Mouse (Mus musculus) CH12.LX (cell line): ENCODE results near the gene Bsg.

Source experiments
- CHD2 ChIP-seq: IDR thresholded peaks from 2 replicates; pipeline ENCODE4 v1.6.1; 2011; ENCODE audit warnings: low read length, improper control_type of control experiment
- CTCF ChIP-seq, 2 experiments: IDR thresholded peaks in 1 of 2; conservative IDR thresholded peaks in 1 of 2; 2 replicates each; pipeline ENCODE4 v1.5.1; 2011 to 2012; ENCODE audit warnings: low read depth in 2 of 2, low read length in 2 of 2, improper control_type of control experiment in 1 of 2, inconsistent platforms in 1 of 2, mild to moderate bottlenecking in 1 of 2, moderate library complexity in 1 of 2
- POLR2A ChIP-seq: IDR thresholded peaks from 2 replicates; pipeline ENCODE4 v1.6.1; 2011; ENCODE audit warnings: low read depth, mild to moderate bottlenecking, improper control_type of control experiment, low read length

GRCm38 (mm10) chr10:79717640-79718357 lies 13.5 kb downstream of the Bsg start:
- TF ChIP-seq CHD2 (no peak), CTCF (conservative IDR thresholded peaks at IDR 0.05 in 1 of 2, IDR thresholded peaks at IDR 0.05 in 1 of 2; ENCODE audit: low read depth in 2 of 2, low read length in 2 of 2) (no peak), POLR2A (no peak)
